Mouse (Mus musculus) heart, adult 2 months (tissue): ENCODE results near the gene Pak2.

Source experiments
- CTCF ChIP-seq: fragments of 200-600 bp; IDR thresholded peaks from 2 replicates; pipeline ENCODE4 v1.8.1; 2022; ENCODE audit warnings: antibody characterized with exemption, mild to moderate bottlenecking, moderate library complexity
- EP300 ChIP-seq: fragments of 200-500 bp; IDR thresholded peaks from 2 replicates; pipeline ENCODE4 v1.6.1; 2011; ENCODE audit warnings: low read depth, low read length, control low read depth; ENCODE audit not compliant: insufficient read depth
- POLR2A ChIP-seq: fragments of 200-500 bp; IDR thresholded peaks from 2 replicates; pipeline ENCODE4 v1.6.1; 2011; ENCODE audit warnings: mild to moderate bottlenecking, low read depth, low read length, control low read depth; ENCODE audit not compliant: insufficient read depth

- TF ChIP-seq CTCF: no peak
- no peak for TF ChIP-seq EP300
- no peak for TF ChIP-seq POLR2A
Observed at GRCm38 (mm10) chr16:32062226-32062625, 16.9 kb downstream of the Pak2 start.
